Mouse (Mus musculus) lung, adult 2 months (tissue): Measurements from ENCODE around the gene Cmas.

ENCODE experiments used
- CTCF ChIP-seq: fragments of 200-500 bp; IDR thresholded peaks from 2 replicates; pipeline ENCODE4 v1.5.1; 2011; ENCODE audit warnings: mild to moderate bottlenecking, low read length, control low read depth; ENCODE audit not compliant: insufficient read depth
- POLR2A ChIP-seq: fragments of 200-500 bp; IDR thresholded peaks from 2 replicates; pipeline ENCODE4 v1.6.1; 2011; ENCODE audit warnings: low read depth, mild to moderate bottlenecking, control low read depth, low read length, borderline replicate concordance; ENCODE audit errors: extremely low read depth

DNA sequence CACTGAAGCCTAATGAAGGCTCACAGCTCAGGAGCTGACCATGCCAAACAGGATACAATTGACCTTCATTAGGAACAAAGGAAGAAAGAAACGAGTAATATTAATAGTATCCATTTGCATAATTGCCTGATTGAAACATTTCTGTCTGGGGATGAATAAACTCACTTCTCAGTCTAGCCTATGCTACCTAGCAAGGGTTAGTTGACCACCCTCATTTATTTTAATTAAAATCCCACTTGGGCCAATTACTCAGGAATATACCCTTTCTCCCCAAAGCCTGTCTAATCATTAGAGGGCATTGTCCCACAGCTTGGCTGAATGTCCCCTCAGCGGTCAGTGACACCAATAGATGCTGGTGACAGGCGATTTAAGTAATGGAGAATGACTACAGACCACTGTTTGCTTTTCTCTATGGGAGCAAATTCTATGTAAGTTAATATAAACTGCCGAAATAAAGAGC lies 24.1 kb downstream of the Cmas start:
- TF ChIP-seq POLR2A (no peak), CTCF (no peak)
